In genomic region chr10:62920766-62921156, GRCm38 (mm10) we compare ENCODE assay signal across 8 mouse cellular contexts. TPM values are rescaled to one million over a fixed set of nuclear protein-coding genes. Genes with fewer than 3 reads are reported as not detected.
DNase-seq lines count a peak whose midpoint lies in the region; ATAC-seq and TF ChIP-seq lines count a peak whose summit lies in the region.

No protein-coding gene starts in this region.

- no peaks in the 10 kb centered on the region for H3K36me3 ChIP-seq in embryonic facial prominence, embryonic 12.5 days
- no peaks in the 10 kb centered on the region for H3K36me3 ChIP-seq in intestine, embryonic 14.5 days (ENCODE audit: control insufficient read depth, insufficient read depth, low read length)
- H3K36me3 ChIP-seq in neural tube, embryonic 12.5 days, result no peaks in the 10 kb centered on the region

- no peaks in the 10 kb centered on the region for H3K9me3 ChIP-seq in embryonic facial prominence, embryonic 12.5 days
- no peaks in the 10 kb centered on the region for H3K9me3 ChIP-seq in intestine, embryonic 14.5 days (ENCODE audit: control insufficient read depth, low read length)
- H3K9me3 ChIP-seq in neural tube, embryonic 12.5 days, result no peaks in the 10 kb centered on the region

- H3K27ac ChIP-seq in left cerebral cortex, adult 2 months, result peak overlapping the region; percentile 91
- peak overlapping the region; percentile 80 for H3K27ac ChIP-seq in embryonic facial prominence, embryonic 12.5 days
- peak overlapping the region; percentile 82 for H3K27ac ChIP-seq in intestine, embryonic 14.5 days (ENCODE audit: low read depth)
- H3K27ac ChIP-seq in neural tube, embryonic 12.5 days, result peak overlapping the region; percentile 72

- H3K9ac ChIP-seq in embryonic facial prominence, embryonic 12.5 days, result peak overlapping the region; percentile 87
- H3K9ac ChIP-seq in intestine, embryonic 14.5 days (ENCODE audit: low read length), result peak overlapping the region; percentile 91
- H3K9ac ChIP-seq in neural tube, embryonic 12.5 days, result peak overlapping the region; percentile 93

- H3K27me3 ChIP-seq in embryonic facial prominence, embryonic 12.5 days, result no peaks in the 10 kb centered on the region
- no peaks in the 10 kb centered on the region for H3K27me3 ChIP-seq in intestine, embryonic 14.5 days (replicated peaks; ENCODE audit: control insufficient read depth, insufficient read depth, low read length)
- no peaks in the 10 kb centered on the region for H3K27me3 ChIP-seq in neural tube, embryonic 12.5 days (replicated peaks)

- intact Hi-C loops in left cerebral cortex, adult 2 months (cut with DNase I), result loop anchor here (2.0 to 5.0 kb wide), 3 partner anchors 53 to 128 kb away; partner anchors contain the start of gene Ccar1
- intact Hi-C loops in left cerebral cortex, postnatal 14 days (cut with DNase I), result loop anchor here (5.0 kb wide), 1 partner anchor 62 kb away; the partner anchor contains the start of gene Rufy2

- no peak; the same call in none of the 2 replicates for ATAC-seq in embryonic facial prominence, embryonic 12.5 days (ENCODE audit: insufficient number of reproducible peaks, insufficient read depth, low FRiP score, low TSS enrichment)
- peak; percentile 78 for ATAC-seq in intestine, embryonic 14.5 days (replicated peaks; ENCODE audit: low FRiP score, low TSS enrichment, low read depth)
- peak; percentile 67 for ATAC-seq in neural tube, embryonic 12.5 days (ENCODE audit: low FRiP score, low read depth)

- under 1% methylated on average over 29 of the region's 29 CpGs for WGBS in embryonic facial prominence, embryonic 12.5 days
- WGBS in intestine, embryonic 14.5 days, result under 1% methylated on average over 29 of the region's 29 CpGs
- under 1% methylated on average over 29 of the region's 29 CpGs for WGBS in neural tube, embryonic 12.5 days

- peaks cover 9% of the 10 kb centered on the region for H3K4me1 ChIP-seq in embryonic facial prominence, embryonic 12.5 days
- H3K4me1 ChIP-seq in intestine, embryonic 14.5 days (replicated peaks; ENCODE audit: control insufficient read depth, insufficient read depth, low read length), result no peaks in the 10 kb centered on the region; the same call in 1 of the 2 replicates
- H3K4me1 ChIP-seq in neural tube, embryonic 12.5 days, result peaks cover 12% of the 10 kb centered on the region; the same call in 1 of the 2 replicates

- DNase-seq in left cerebral cortex, adult 2 months (ENCODE audit: extremely low spot score in 1 of 2, low spot score in 2 of 2), result no peak
- no peak for DNase-seq in left cerebral cortex, postnatal 14 days (ENCODE audit: low spot score in 2 of 2)
- no peak for DNase-seq in intestine, embryonic 14.5 days (ENCODE audit: low spot score)
- no peak for DNase-seq in layer of hippocampus, postnatal 36 days
- DNase-seq in adrenal gland, adult (ENCODE audit: inconsistent age in 2 of 2, low spot score in 1 of 2), result no peak
- DNase-seq in right cerebral cortex, postnatal 25 days, result no peak

- H3K4me3 ChIP-seq in left cerebral cortex, adult 2 months, result peak overlapping the region; percentile 95
- H3K4me3 ChIP-seq in embryonic facial prominence, embryonic 12.5 days, result peak overlapping the region; percentile 84
- H3K4me3 ChIP-seq in intestine, embryonic 14.5 days (ENCODE audit: low read depth, low read length), result peak overlapping the region; percentile 99
- H3K4me3 ChIP-seq in neural tube, embryonic 12.5 days, result peak overlapping the region; percentile 98

- TF ChIP-seq CTCF in left cerebral cortex, adult 2 months (IDR thresholded peaks at IDR 0.05), result no peak

- peak overlapping the region; percentile 82 for H3K4me2 ChIP-seq in embryonic facial prominence, embryonic 12.5 days (replicated peaks)
- peak overlapping the region; percentile 95 for H3K4me2 ChIP-seq in intestine, embryonic 14.5 days (ENCODE audit: low read length)
- peak overlapping the region; percentile 74 for H3K4me2 ChIP-seq in neural tube, embryonic 12.5 days (replicated peaks)

RNA-seq across cellular contexts. Expression of gene Slc25a16, which starts 0.3 kb away (rescaled TPM):
- total RNA-seq in left cerebral cortex, adult 2 months (2021), result 10 to 100 TPM; 36.4 to 38.5 TPM
- total RNA-seq in left cerebral cortex, postnatal 14 days (2021), result 10 to 100 TPM; 41.0 to 42.8 TPM
- 10.1 and 10.8 TPM in 2 replicates for polyA plus RNA-seq in embryonic facial prominence, embryonic 12.5 days (2016; fragmentation: Nextera tagmentation; extraction: Ambion mirVana)
- 12.7 and 14.5 TPM in 2 replicates for polyA plus RNA-seq in intestine, embryonic 14.5 days (2014; fragmentation: Nextera tagmentation; extraction: Ambion mirVana)
- polyA plus RNA-seq in neural tube, embryonic 12.5 days (2016; fragmentation: Nextera tagmentation; extraction: Ambion mirVana), result 14.5 and 14.6 TPM in 2 replicates
- total RNA-seq in layer of hippocampus, postnatal 36 days (2021), result 10 to 100 TPM; 34.9 to 41.6 TPM

RNA-seq across cellular contexts. Expression of gene Tet1, which starts 12.0 kb away (rescaled TPM):
- 10 to 100 TPM; 14.4 to 15.4 TPM for total RNA-seq in left cerebral cortex, adult 2 months (2021)
- total RNA-seq in left cerebral cortex, postnatal 14 days (2021), result 10 to 100 TPM; 42.6 to 49.5 TPM
- 30.8 and 31.7 TPM in 2 replicates for polyA plus RNA-seq in embryonic facial prominence, embryonic 12.5 days (2016; fragmentation: Nextera tagmentation; extraction: Ambion mirVana)
- 30.5 and 30.8 TPM in 2 replicates for polyA plus RNA-seq in intestine, embryonic 14.5 days (2014; fragmentation: Nextera tagmentation; extraction: Ambion mirVana)
- polyA plus RNA-seq in neural tube, embryonic 12.5 days (2016; fragmentation: Nextera tagmentation; extraction: Ambion mirVana), result 27.4 and 27.8 TPM in 2 replicates
- 10 to 100 TPM; 17.0 to 19.4 TPM for total RNA-seq in layer of hippocampus, postnatal 36 days (2021)

RNA-seq across cellular contexts. Expression of gene Dna2, which starts 26.1 kb away (rescaled TPM):
- 1 to 10 TPM in 1 of 2 experiments, under 1 TPM in 1; 0.91 to 1.9 TPM for total RNA-seq in left cerebral cortex, adult 2 months (2021)
- 1 to 10 TPM; 1.4 TPM for total RNA-seq in left cerebral cortex, postnatal 14 days (2021)
- 22.2 and 22.3 TPM in 2 replicates for polyA plus RNA-seq in embryonic facial prominence, embryonic 12.5 days (2016; fragmentation: Nextera tagmentation; extraction: Ambion mirVana)
- 19.6 and 21.7 TPM in 2 replicates for polyA plus RNA-seq in intestine, embryonic 14.5 days (2014; fragmentation: Nextera tagmentation; extraction: Ambion mirVana)
- 15.6 and 17.2 TPM in 2 replicates for polyA plus RNA-seq in neural tube, embryonic 12.5 days (2016; fragmentation: Nextera tagmentation; extraction: Ambion mirVana)
- 1 to 10 TPM in 1 of 2 experiments, under 1 TPM in 1; 0.95 to 1.2 TPM for total RNA-seq in layer of hippocampus, postnatal 36 days (2021)

RNA-seq across cellular contexts. Expression of gene Rufy2, which starts 59.3 kb away (rescaled TPM):
- 10 to 100 TPM; 91.8 to 97.3 TPM for total RNA-seq in left cerebral cortex, adult 2 months (2021)
- 10 to 100 TPM; 86.1 to 88.7 TPM for total RNA-seq in left cerebral cortex, postnatal 14 days (2021)
- polyA plus RNA-seq in embryonic facial prominence, embryonic 12.5 days (2016; fragmentation: Nextera tagmentation; extraction: Ambion mirVana), result 33.6 and 35.3 TPM in 2 replicates
- 20.0 and 22.8 TPM in 2 replicates for polyA plus RNA-seq in intestine, embryonic 14.5 days (2014; fragmentation: Nextera tagmentation; extraction: Ambion mirVana)
- 36.3 and 39.1 TPM in 2 replicates for polyA plus RNA-seq in neural tube, embryonic 12.5 days (2016; fragmentation: Nextera tagmentation; extraction: Ambion mirVana)
- total RNA-seq in layer of hippocampus, postnatal 36 days (2021), result 10 to 100 TPM; 63.8 to 77.0 TPM
